Mouse (Mus musculus): Measurements from ENCODE around the gene Olfr313. TPM values are rescaled to one million over a fixed set of nuclear protein-coding genes. Genes with fewer than 3 reads are reported as not detected.
"Not testable (repeated sequence)": the region's sequence is repeated elsewhere in the genome, so short reads cannot be mapped to it uniquely, and the experiment has no call there.

Gene Olfr313
- polyA plus RNA-seq, 1 experiment from 2014 or later = not detected

DNA sequence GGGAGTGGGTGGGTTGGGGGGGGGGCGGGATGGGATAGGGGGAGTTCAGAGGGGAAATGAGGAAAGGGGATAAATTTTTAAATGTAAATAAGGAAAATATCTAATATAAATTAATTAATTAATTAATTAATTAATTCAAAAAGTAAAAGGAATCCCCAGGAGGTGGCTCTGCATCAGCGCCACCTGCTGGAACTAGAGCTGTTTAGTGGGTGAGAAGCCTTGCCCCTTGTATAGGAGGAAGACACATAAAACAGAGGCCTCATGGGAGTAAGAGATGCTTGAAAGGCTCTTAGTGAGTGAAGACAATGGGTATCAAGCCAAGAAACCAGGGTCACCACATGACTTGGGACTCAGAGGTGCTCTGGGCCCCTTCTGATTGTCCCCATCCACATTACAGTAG lies 18.9 kb upstream of the Olfr313 start:
- H3K4me3 ChIP-seq (ENCODE audit: low read depth, low read length) = no peak overlapping the region
- no peaks in the 10 kb centered on the region for H3K27me3 ChIP-seq (ENCODE audit: control insufficient read depth, insufficient read depth, low read length)
- DNase-seq (ENCODE audit: low spot score) = no peak

DNA sequence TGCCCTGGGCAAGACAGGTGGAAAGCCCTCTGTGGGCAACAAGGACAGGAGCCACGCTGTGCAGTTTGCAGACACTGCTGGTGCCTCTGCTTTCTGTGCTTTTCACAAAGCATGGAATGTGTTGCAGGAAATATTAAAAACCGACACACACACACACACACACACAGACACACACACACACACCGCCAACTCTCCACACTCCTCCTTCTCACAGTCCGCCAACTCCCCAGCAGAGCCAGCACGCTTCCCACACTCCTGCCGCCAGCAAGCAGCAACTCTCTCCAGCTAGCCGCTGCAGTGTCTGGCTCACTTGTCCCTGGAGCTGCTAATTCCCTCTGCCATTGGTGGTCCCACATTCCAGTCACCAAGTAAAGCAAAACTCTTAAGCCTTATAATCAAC lies 17.9 kb upstream of the Olfr313 start:
- no peak overlapping the region for H3K4me3 ChIP-seq (ENCODE audit: low read depth, low read length)
- no peak for DNase-seq (ENCODE audit: low spot score)
- no peaks in the 10 kb centered on the region for H3K9me3 ChIP-seq (ENCODE audit: control insufficient read depth, low read length)
- H3K27me3 ChIP-seq (ENCODE audit: control insufficient read depth, insufficient read depth, low read length) = no peaks in the 10 kb centered on the region
- H3K4me1 ChIP-seq (ENCODE audit: control insufficient read depth, insufficient read depth, low read length) = peaks cover 5% of the 10 kb centered on the region; the same call in 1 of the 2 replicates
- no peak overlapping the region for H3K4me2 ChIP-seq (ENCODE audit: low read depth)
- WGBS = 83% methylated on average over 7 of the region's 7 CpGs
- H3K27ac ChIP-seq (ENCODE audit: low read depth, low read length) = no peak overlapping the region
- no peak for ATAC-seq (ENCODE audit: insufficient read depth, low FRiP score, low TSS enrichment)
- H3K36me3 ChIP-seq (ENCODE audit: control insufficient read depth, insufficient read depth, low read length) = no peaks in the 10 kb centered on the region
- no peak overlapping the region for H3K9ac ChIP-seq (ENCODE audit: low read length)

More for the DNA sequence above, 18.9 kb upstream of the Olfr313 start:
- Histone ChIP-seq H3K9me3 (ENCODE audit: control insufficient read depth, low read length) (no peaks in the 10 kb centered on the region), H3K4me2 (ENCODE audit: low read depth) (no peak overlapping the region), H3K4me1 (ENCODE audit: control insufficient read depth, insufficient read depth, low read length) (no peaks in the 10 kb centered on the region), H3K36me3 (ENCODE audit: control insufficient read depth, insufficient read depth, low read length) (no peaks in the 10 kb centered on the region), H3K27ac (ENCODE audit: low read depth, low read length) (no peak overlapping the region), H3K9ac (ENCODE audit: low read length) (no peak overlapping the region)
- ATAC-seq (ENCODE audit: insufficient read depth, low FRiP score, low TSS enrichment) = no peak
- WGBS = 72% methylated on average over 2 of the region's 2 CpGs

DNA sequence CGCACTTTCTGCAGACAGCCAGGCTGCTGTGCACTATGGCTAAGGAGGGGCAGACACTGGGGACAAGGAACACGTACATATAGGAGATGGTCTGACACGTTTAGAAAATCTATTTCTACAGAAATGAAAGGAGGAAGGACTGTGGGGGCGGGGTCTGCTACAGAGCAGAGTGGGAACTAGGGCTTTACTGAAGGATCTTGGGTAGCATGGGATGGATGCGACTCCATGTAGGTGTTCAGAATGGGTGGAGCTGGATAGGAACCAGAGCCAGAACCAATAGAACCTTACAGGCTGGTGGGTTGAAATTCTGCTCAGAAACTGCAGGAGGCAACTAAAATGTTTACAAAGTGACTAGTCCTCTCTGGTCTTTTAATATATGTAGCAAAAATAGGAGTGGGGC lies 15.1 kb upstream of the Olfr313 start:
- Histone ChIP-seq H3K36me3 (ENCODE audit: control insufficient read depth, insufficient read depth, low read length) (no peaks in the 10 kb centered on the region), H3K27me3 (ENCODE audit: control insufficient read depth, insufficient read depth, low read length) (no peaks in the 10 kb centered on the region), H3K27ac (ENCODE audit: low read depth, low read length) (no peak overlapping the region), H3K4me3 (ENCODE audit: low read depth, low read length) (no peak overlapping the region), H3K9me3 (ENCODE audit: control insufficient read depth, low read length) (no peaks in the 10 kb centered on the region), H3K4me1 (ENCODE audit: control insufficient read depth, insufficient read depth, low read length) (peaks cover 10% of the 10 kb centered on the region; the same call in 1 of the 2 replicates), H3K9ac (ENCODE audit: low read length) (no peak overlapping the region), H3K4me2 (ENCODE audit: low read depth) (no peak overlapping the region)
- ATAC-seq (ENCODE audit: insufficient read depth, low FRiP score, low TSS enrichment) (no peak), DNase-seq (ENCODE audit: low spot score) (no peak)
- 75% methylated on average over 5 of the region's 5 CpGs for WGBS

DNA sequence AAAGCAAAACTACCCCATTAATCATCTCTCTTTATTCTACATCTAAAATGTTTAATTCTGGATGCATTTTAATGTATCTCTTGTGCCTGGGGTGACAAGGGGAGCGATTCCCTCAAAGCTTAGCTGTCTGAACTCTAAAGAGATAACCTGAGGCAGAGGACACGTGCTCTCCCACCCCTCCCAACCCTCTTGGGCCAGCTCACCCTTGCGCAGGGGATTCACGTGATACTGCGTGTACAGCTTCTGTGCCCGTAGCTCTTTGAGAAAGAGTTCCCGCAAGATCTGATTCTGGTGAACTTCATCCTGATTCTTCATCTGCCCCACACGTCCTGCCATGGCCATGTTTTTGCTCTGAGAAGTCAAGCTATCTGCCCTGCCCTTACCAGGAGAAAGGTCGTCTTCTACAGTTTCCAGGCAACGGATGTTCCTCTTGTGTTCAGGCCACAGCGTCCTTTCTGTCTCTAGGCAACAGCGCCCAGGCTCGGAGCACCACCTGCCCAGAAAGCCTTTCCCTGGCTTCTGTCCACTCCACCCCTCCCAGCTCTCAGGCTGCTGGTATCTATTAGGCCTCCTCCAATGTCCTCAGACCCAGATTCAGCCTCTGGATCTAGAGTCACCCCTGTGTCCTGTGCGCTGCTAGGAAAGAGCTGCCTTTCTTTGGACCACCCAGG lies 13.1 kb upstream of the Olfr313 start, which contains the start of gene Fam183b:
Gene Fam183b, minus strand, starts transcription at position 403 of the 671 bp plus-strand sequence.
- peaks cover 10% of the 10 kb centered on the region; the same call in 1 of the 2 replicates for H3K4me1 ChIP-seq (ENCODE audit: control insufficient read depth, insufficient read depth, low read length)
- WGBS = 42% methylated on average over 14 of the region's 14 CpGs
- DNase-seq (ENCODE audit: low spot score) (peak; percentile 46), ATAC-seq (ENCODE audit: insufficient read depth, low FRiP score, low TSS enrichment) (peak; percentile 55; the same call in 1 of the 2 replicates)
- H3K27me3 ChIP-seq (ENCODE audit: control insufficient read depth, insufficient read depth, low read length) = no peaks in the 10 kb centered on the region
- no peak within 1 kb of the TSS for H3K27ac ChIP-seq (ENCODE audit: low read depth, low read length)
- H3K9ac ChIP-seq (ENCODE audit: low read length) = 0 out of 2 replicates have a peak within 1 kb of the TSS, but pooled peaks have one; percentile 11
- H3K4me2 ChIP-seq (ENCODE audit: low read depth) = peak within 1 kb of the TSS; percentile 22
- H3K36me3 ChIP-seq (ENCODE audit: control insufficient read depth, insufficient read depth, low read length) = no peaks in the 10 kb centered on the region
- no peak within 1 kb of the TSS for H3K4me3 ChIP-seq (ENCODE audit: low read depth, low read length)
- no peaks in the 10 kb centered on the region for H3K9me3 ChIP-seq (ENCODE audit: control insufficient read depth, low read length)

DNA sequence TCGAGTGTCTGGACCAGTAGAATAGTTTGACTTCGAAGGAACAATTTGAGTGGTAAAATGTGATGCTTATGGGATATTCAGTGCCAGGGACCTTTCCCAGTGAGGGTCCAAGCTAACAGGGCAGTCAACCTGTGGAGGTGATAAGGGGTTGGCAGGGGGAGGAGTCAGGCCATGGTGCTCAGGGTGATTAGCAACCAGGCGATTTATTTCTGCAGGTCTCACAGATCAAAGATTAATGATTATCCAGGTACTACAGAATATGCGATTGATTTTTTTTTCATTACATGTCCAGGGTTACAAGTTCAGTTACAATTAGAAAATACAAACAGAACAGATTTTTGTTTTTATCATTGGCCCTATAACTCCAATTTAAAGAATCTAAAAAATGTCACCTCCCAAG lies 10.9 kb upstream of the Olfr313 start:
- no peaks in the 10 kb centered on the region for H3K36me3 ChIP-seq (ENCODE audit: control insufficient read depth, insufficient read depth, low read length)
- H3K9me3 ChIP-seq (ENCODE audit: control insufficient read depth, low read length) = no peaks in the 10 kb centered on the region
- H3K4me2 ChIP-seq (ENCODE audit: low read depth) = no peak overlapping the region
- peaks cover 10% of the 10 kb centered on the region; the same call in 1 of the 2 replicates for H3K4me1 ChIP-seq (ENCODE audit: control insufficient read depth, insufficient read depth, low read length)
- DNase-seq (ENCODE audit: low spot score) (no peak), ATAC-seq (ENCODE audit: insufficient read depth, low FRiP score, low TSS enrichment) (no peak)
- 72% methylated on average over 4 of the region's 4 CpGs for WGBS
- H3K27ac ChIP-seq (ENCODE audit: low read depth, low read length) = no peak overlapping the region
- H3K9ac ChIP-seq (ENCODE audit: low read length) = no peak overlapping the region
- no peak overlapping the region for H3K4me3 ChIP-seq (ENCODE audit: low read depth, low read length)
- H3K27me3 ChIP-seq (ENCODE audit: control insufficient read depth, insufficient read depth, low read length) = no peaks in the 10 kb centered on the region

DNA sequence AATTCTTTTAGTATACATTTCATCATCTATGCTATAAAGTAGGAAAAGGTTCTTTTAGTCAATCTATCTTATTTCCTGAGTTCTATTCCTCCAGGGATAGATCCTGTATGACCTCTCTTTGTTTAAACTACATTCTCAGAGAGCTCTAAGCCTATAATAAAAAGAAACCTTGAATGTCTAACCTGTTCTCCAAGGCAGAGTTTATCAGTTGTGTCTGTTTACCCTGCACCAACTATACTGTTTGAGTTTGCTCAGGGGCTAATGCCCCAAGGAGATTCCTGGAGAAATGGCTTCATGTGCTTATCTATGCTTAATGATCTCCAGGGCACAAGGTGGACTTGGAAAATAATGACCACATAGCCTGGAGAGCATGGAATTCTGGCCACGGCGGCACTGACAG lies 10.4 kb upstream of the Olfr313 start:
- DNase-seq (ENCODE audit: low spot score) = no peak
- H3K27ac ChIP-seq (ENCODE audit: low read depth, low read length) = no peak overlapping the region
- ATAC-seq (ENCODE audit: insufficient read depth, low FRiP score, low TSS enrichment) = no peak
- H3K27me3 ChIP-seq (ENCODE audit: control insufficient read depth, insufficient read depth, low read length) = no peaks in the 10 kb centered on the region
- H3K9me3 ChIP-seq (ENCODE audit: control insufficient read depth, low read length) = no peaks in the 10 kb centered on the region
- no peak overlapping the region for H3K9ac ChIP-seq (ENCODE audit: low read length)
- no peak overlapping the region for H3K4me2 ChIP-seq (ENCODE audit: low read depth)
- WGBS = 81% methylated on average over 2 of the region's 2 CpGs
- no peak overlapping the region for H3K4me3 ChIP-seq (ENCODE audit: low read depth, low read length)
- H3K4me1 ChIP-seq (ENCODE audit: control insufficient read depth, insufficient read depth, low read length) = peaks cover 10% of the 10 kb centered on the region; the same call in 1 of the 2 replicates
- H3K36me3 ChIP-seq (ENCODE audit: control insufficient read depth, insufficient read depth, low read length) = no peaks in the 10 kb centered on the region

DNA sequence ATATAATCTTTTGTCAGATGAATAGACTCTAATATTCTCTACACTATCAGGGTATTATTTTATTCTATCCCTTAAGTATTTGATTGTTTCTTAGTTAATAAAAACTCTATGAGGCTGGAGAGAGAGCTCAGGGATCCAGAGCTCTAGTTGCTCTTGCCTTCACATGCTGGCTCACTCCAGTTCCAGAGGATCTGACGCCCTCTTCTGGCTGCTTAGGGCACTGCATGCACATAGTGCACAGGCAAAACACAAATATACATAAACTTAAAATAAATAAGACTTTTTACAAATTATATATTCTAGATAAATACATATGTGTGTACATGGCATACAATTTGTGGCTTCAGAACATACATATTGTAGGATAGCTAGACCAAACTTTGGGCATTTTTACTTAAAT lies 2.8 kb upstream of the Olfr313 start:
- Histone ChIP-seq H3K4me3 (ENCODE audit: low read depth, low read length) (no peak overlapping the region), H3K4me1 (ENCODE audit: control insufficient read depth, insufficient read depth, low read length) (no peaks in the 10 kb centered on the region), H3K27ac (ENCODE audit: low read depth, low read length) (no peak overlapping the region), H3K36me3 (ENCODE audit: control insufficient read depth, insufficient read depth, low read length) (no peaks in the 10 kb centered on the region), H3K9me3 (ENCODE audit: control insufficient read depth, low read length) (no peaks in the 10 kb centered on the region), H3K4me2 (ENCODE audit: low read depth) (no peak overlapping the region), H3K27me3 (ENCODE audit: control insufficient read depth, insufficient read depth, low read length) (no peaks in the 10 kb centered on the region), H3K9ac (ENCODE audit: low read length) (no peak overlapping the region)
- 10% methylated on average over 1 of the region's 1 CpGs for WGBS
- ATAC-seq (ENCODE audit: insufficient read depth, low FRiP score, low TSS enrichment) (no peak), DNase-seq (ENCODE audit: low spot score) (no peak)

DNA sequence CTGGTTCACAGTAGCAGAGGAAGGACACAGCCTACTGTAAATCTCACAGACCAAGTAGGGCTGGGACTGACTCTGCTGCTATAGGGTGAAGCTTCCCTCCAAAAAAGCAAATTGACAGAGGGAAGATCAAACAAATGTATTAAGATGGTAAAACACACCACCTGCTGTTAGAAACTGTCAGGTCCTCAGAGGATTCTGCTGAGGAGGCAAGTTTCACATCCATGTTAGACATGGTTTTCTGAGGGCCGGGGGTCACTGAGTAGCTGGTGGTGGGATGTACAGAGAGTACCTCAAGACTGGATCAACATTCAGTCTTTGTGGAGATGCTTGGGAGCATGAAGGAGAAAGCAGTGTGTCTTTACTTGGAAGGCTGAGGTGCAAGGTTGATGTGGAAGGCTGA lies 876 bp downstream of the Olfr313 start:
- Histone ChIP-seq H3K9me3 (ENCODE audit: control insufficient read depth, low read length) (no peaks in the 10 kb centered on the region), H3K27me3 (ENCODE audit: control insufficient read depth, insufficient read depth, low read length) (no peaks in the 10 kb centered on the region), H3K4me3 (ENCODE audit: low read depth, low read length) (no peak overlapping the region), H3K36me3 (ENCODE audit: control insufficient read depth, insufficient read depth, low read length) (no peaks in the 10 kb centered on the region), H3K27ac (ENCODE audit: low read depth, low read length) (no peak overlapping the region), H3K4me2 (ENCODE audit: low read depth) (no peak overlapping the region), H3K4me1 (ENCODE audit: control insufficient read depth, insufficient read depth, low read length) (no peaks in the 10 kb centered on the region), H3K9ac (ENCODE audit: low read length) (no peak overlapping the region)
- ATAC-seq (ENCODE audit: insufficient read depth, low FRiP score, low TSS enrichment) (no peak), DNase-seq (ENCODE audit: low spot score) (no peak)
- WGBS = 95% methylated on average over 1 of the region's 1 CpGs

DNA sequence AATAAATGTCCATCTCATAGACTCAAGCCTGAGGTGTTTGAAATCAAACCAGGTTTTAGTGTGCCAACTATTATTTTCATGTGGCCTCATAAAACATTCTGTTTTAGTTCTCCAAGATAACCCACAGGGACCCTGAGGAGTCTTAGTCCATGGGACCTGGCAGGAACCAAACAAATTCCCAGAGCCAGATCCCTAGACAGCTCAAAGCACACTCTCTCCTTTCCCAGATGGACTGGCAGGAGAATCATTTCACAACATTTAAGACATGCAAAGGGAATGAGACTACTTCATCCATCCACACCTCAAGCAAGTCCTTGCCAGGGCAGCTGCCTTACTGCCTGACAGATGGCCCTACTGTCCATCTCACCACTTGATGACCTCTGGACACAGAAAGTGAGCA lies 14.1 kb downstream of the Olfr313 start, which contains the start of gene Olfr312:
Gene Olfr312, plus strand, starts transcription at position 301 of the 400 bp plus-strand sequence.
- not testable (repeated sequence) for H3K27ac ChIP-seq (ENCODE audit: low read depth, low read length)

More for the DNA sequence above, 14.1 kb downstream of the Olfr313 start, which contains the start of gene Olfr312:
- H3K9me3 ChIP-seq (ENCODE audit: control insufficient read depth, low read length); H3K27me3 ChIP-seq (ENCODE audit: control insufficient read depth, insufficient read depth, low read length); DNase-seq (ENCODE audit: low spot score); H3K4me2 ChIP-seq (ENCODE audit: low read depth); H3K4me3 ChIP-seq (ENCODE audit: low read depth, low read length); H3K9ac ChIP-seq (ENCODE audit: low read length); H3K4me1 ChIP-seq (ENCODE audit: control insufficient read depth, insufficient read depth, low read length); H3K36me3 ChIP-seq (ENCODE audit: control insufficient read depth, insufficient read depth, low read length); ATAC-seq (ENCODE audit: insufficient read depth, low FRiP score, low TSS enrichment): not testable (repeated sequence)
